Mouse (Mus musculus): ENCODE results near the gene Ibsp. TPM values are rescaled to one million over a fixed set of nuclear protein-coding genes. Genes with fewer than 3 reads are reported as not detected.

Ibsp gene
- polyA plus RNA-seq (2016; fragmentation: Nextera tagmentation; extraction: Ambion mirVana) = not detected in 2 replicates

DNA sequence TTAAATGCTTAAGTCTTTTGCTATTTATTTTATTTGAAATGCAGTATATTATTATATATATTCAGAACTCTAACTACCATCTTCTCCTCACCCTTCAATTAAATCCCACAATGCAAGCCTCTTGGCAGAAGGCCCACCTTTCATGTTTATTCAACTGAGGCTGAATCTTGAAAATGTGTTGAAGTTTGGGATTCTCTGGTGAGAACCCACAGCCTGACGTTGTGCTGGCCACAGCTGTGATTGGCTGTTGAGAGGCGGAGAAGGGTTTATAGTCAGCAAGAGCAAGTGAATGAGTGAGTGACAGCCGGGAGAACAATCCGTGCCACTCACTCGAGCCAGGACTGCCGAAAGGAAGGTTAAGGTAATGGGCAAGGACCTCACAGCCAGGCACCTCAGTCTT lies at the start of gene Ibsp:
Gene Ibsp, plus strand, starts transcription at position 178 of the 400 bp plus-strand sequence.
- no peaks in the 10 kb centered on the region for H3K27me3 ChIP-seq (ENCODE audit: poor library complexity, severe bottlenecking)
- no peak within 1 kb of the TSS for H3K4me3 ChIP-seq
- no peaks in the 10 kb centered on the region for H3K9me3 ChIP-seq
- H3K4me1 ChIP-seq = no peaks in the 10 kb centered on the region
- WGBS = 82% methylated on average over 6 of the region's 6 CpGs
- no peaks in the 10 kb centered on the region for H3K36me3 ChIP-seq (replicated peaks)
- DNase-seq (ENCODE audit: extremely low spot score, low spot score) = no peak
- H3K27ac ChIP-seq = no peak within 1 kb of the TSS

DNA sequence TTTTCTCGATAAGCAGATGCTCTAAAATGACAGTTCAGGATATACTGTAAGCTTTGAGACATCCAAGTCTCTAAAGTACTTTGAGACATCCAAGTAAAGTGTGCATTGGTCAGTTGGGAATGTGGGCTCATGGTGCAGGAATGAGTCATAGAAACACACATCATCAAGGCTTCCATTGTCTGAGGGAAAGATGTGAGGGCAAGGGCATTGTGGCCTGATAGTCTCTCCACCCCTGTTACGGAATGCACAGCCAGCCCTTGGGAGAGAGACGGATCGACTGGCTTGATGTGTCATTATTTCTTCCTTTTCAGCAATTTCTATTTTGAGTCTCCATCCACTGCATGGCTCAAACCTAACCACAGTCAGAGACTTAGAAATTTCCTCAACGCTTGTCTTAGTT lies 47.2 kb upstream of the Ibsp start:
- Histone ChIP-seq H3K4me1 (no peaks in the 10 kb centered on the region), H3K27me3 (ENCODE audit: poor library complexity, severe bottlenecking) (no peaks in the 10 kb centered on the region)
- WGBS = 91% methylated on average over 5 of the region's 5 CpGs

DNA sequence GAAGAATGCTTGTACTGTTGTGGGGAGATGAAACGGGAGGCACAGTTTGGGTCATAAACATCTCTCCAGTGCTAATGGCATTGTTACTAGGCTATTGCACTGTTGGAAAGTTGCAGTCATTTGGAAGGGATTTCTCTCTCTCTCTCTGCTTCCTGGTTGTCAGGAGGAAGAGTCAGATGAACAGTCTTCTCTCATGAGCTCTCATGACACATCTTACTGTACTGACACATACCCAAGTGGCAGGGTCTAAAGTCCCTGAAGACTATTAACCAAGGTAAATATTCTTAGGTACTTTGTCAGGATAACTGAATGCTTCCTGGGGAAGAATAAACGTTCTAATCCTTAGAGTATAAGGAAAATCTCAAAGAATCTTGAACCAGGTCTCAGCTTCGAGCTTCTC lies 42.4 kb upstream of the Ibsp start:
- 74% methylated on average over 3 of the region's 3 CpGs for WGBS
- Histone ChIP-seq H3K4me3 (no peak overlapping the region), H3K27me3 (ENCODE audit: poor library complexity, severe bottlenecking) (no peaks in the 10 kb centered on the region), H3K27ac (no peak overlapping the region), H3K9me3 (no peaks in the 10 kb centered on the region), H3K36me3 (replicated peaks) (no peaks in the 10 kb centered on the region), H3K4me1 (no peaks in the 10 kb centered on the region)
- DNase-seq (ENCODE audit: extremely low spot score, low spot score) = no peak

More for the DNA sequence above, 47.2 kb upstream of the Ibsp start:
- no peak overlapping the region for H3K4me3 ChIP-seq
- H3K9me3 ChIP-seq = no peaks in the 10 kb centered on the region
- no peak overlapping the region for H3K27ac ChIP-seq
- no peaks in the 10 kb centered on the region for H3K36me3 ChIP-seq (replicated peaks)
- no peak for DNase-seq (ENCODE audit: extremely low spot score, low spot score)

DNA sequence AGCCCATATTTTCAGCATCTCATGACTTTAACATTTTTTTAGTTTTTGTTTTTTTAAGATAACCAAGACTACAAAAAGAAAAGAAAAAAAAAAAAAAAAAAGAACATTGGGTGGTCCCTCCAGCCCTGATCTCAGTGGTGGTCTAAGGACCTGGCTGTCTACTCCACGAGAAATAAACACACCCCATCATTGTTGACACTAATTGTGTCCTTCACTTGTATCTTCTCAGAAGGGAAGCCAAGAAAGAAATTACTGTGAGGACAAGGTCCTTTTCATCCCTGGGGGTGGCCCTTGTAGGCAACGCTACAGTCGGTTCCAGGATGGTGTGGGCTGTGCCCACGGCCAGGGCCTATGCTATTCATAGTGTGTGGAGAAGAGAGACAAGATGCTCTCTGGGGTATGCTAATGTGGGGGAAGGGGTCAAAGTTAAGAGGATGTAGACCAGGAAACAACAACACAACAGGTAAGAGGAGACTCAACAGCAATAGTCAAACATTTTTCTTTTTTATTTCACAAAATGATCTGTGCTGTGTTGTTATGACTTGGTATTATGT lies 37.0 kb upstream of the Ibsp start:
- H3K36me3 ChIP-seq (replicated peaks) = no peaks in the 10 kb centered on the region
- no peak overlapping the region for H3K4me3 ChIP-seq
- no peak for DNase-seq (ENCODE audit: extremely low spot score, low spot score)
- H3K4me1 ChIP-seq = no peaks in the 10 kb centered on the region
- H3K27me3 ChIP-seq (ENCODE audit: poor library complexity, severe bottlenecking) = no peaks in the 10 kb centered on the region
- no peak overlapping the region for H3K27ac ChIP-seq
- WGBS = 90% methylated on average over 4 of the region's 4 CpGs
- H3K9me3 ChIP-seq = no peaks in the 10 kb centered on the region

DNA sequence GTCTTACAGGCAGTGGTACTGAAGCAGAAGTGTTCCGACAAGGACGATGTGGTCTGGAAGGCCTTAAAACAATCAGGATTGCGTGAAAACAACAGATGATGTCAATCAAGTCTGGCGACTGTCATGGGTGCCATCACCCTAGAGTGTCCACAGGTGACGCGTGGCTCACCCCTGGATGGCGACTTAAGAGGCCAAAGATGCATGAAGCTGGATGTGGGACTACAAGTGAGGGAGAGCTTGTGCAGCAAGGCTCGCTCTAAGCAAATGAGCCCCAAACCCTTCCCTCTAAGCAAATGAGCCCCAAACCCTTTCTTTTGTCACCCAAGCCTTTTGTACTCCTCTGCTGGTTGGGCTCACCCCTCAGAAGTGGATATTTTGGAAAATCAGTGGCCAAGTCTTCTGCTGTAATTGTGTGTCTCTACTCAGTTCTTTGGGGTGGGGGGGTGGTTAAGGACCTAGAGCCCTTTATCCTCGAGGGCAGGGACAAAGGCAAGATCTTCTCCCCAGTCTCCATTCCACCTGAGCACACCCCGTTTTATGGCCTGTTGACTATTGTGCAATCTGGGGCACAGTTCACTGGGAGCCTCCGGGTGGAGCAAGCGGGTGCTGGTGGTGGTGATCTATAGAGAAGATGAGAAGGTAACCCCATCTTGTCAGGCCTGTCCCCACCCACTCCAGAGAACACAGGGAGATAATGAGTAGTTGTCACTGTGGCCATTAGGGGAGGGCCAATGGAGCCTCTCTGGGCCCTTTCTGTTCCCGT lies 35.8 kb upstream of the Ibsp start:
- Histone ChIP-seq H3K27ac (no peak overlapping the region), H3K27me3 (ENCODE audit: poor library complexity, severe bottlenecking) (no peaks in the 10 kb centered on the region), H3K9me3 (no peaks in the 10 kb centered on the region), H3K36me3 (replicated peaks) (no peaks in the 10 kb centered on the region), H3K4me1 (no peaks in the 10 kb centered on the region), H3K4me3 (no peak overlapping the region)
- 89% methylated on average over 13 of the region's 13 CpGs for WGBS
- no peak for DNase-seq (ENCODE audit: extremely low spot score, low spot score)

DNA sequence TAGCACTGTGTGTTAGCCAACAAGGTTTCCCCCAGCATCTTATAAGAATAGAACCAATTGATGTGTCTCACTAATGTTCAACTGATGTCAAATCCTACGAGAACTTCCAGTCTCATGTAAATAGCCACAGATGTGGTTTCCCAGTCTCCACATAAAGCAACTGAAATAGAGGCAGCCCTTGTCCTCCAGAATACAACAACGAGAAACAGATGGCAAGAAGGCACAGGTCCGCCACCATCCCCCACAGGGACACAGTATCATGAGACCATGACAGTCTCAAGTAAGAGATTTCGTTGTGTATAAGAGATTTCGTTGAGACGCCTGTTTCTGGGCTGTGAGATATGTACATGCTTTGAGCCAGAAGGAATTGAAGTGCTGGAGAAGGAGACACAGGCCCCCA lies 4.8 kb upstream of the Ibsp start:
- DNase-seq (ENCODE audit: extremely low spot score, low spot score) = no peak
- H3K9me3 ChIP-seq = no peaks in the 10 kb centered on the region
- H3K27me3 ChIP-seq (ENCODE audit: poor library complexity, severe bottlenecking) = no peaks in the 10 kb centered on the region
- H3K4me3 ChIP-seq = no peak overlapping the region
- no peaks in the 10 kb centered on the region for H3K36me3 ChIP-seq (replicated peaks)
- 77% methylated on average over 6 of the region's 6 CpGs for WGBS
- no peak overlapping the region for H3K27ac ChIP-seq
- no peaks in the 10 kb centered on the region; the same call in 1 of the 2 replicates for H3K4me1 ChIP-seq

DNA sequence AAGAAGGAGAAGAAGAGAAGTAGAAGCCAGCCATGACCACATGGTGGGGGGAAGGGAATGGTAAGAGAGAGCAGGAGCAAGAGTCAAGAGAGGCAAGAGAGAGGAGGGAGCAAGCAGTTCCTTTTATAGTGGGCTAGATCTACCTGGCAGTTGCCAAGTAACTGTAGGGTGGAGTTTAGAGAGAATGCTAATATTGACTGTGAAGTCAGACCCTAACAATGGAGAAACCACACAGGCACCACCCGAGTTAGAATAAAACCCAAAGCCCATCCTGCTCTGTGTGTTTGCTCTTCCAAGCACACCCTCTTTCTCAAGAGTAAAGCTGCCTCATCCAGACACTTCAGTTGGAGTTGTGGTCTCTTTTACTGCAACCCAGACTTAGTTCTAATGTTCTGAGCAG lies 15.1 kb downstream of the Ibsp start:
- no peaks in the 10 kb centered on the region for H3K36me3 ChIP-seq (replicated peaks)
- no peaks in the 10 kb centered on the region for H3K4me1 ChIP-seq
- H3K9me3 ChIP-seq = no peaks in the 10 kb centered on the region
- DNase-seq (ENCODE audit: extremely low spot score, low spot score) = no peak
- no peak overlapping the region for H3K27ac ChIP-seq
- 75% methylated on average over 1 of the region's 1 CpGs for WGBS
- H3K27me3 ChIP-seq (ENCODE audit: poor library complexity, severe bottlenecking) = no peaks in the 10 kb centered on the region
- H3K4me3 ChIP-seq = no peak overlapping the region

DNA sequence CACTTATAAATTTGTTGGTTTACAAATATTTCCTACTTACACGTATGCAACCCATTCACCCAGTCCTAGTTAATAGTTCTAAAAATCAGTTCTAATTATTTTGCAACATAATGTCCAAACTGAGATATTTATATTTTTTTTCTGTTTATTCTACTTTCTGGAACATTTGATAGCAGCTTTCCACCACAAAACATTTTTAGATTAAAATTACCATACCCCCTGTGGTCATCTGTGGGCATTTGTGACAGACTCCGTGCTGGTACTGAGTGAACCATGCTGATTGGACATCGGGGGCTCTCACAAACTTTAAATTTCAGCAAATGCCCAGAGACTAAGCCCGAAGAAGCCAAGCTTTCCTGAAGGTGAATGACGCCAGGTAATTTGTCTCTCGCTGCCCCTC lies 26.1 kb downstream of the Ibsp start, which contains the start of gene Mepe:
Gene Mepe, plus strand, starts transcription at position 301 of the 400 bp plus-strand sequence.
- Histone ChIP-seq H3K27me3 (ENCODE audit: poor library complexity, severe bottlenecking) (no peaks in the 10 kb centered on the region), H3K36me3 (replicated peaks) (no peaks in the 10 kb centered on the region), H3K9me3 (no peaks in the 10 kb centered on the region), H3K4me1 (no peaks in the 10 kb centered on the region), H3K27ac (no peak within 1 kb of the TSS), H3K4me3 (no peak within 1 kb of the TSS)
- no peak for DNase-seq (ENCODE audit: extremely low spot score, low spot score)
- WGBS = 90% methylated on average over 6 of the region's 6 CpGs

DNA sequence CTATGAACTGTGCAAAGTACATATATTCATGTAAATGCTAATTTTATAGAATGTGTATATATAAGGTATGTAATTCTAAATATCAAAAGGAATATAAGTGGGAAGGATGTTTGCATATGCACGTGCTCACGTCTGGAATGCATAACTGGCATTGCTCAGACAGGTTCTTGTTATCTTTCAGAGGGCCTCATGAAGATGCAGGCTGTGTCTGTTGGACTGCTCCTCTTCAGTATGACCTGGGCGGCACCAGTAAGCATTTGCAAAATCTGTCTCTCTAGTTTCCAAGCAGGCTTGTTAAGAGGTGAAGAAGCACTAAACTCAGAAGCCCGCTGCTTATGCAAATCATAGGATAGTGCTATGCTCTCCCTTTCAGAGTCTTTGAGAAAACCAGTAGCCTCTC lies 27.9 kb downstream of the Ibsp start:
- 84% methylated on average over 4 of the region's 4 CpGs for WGBS

DNA sequence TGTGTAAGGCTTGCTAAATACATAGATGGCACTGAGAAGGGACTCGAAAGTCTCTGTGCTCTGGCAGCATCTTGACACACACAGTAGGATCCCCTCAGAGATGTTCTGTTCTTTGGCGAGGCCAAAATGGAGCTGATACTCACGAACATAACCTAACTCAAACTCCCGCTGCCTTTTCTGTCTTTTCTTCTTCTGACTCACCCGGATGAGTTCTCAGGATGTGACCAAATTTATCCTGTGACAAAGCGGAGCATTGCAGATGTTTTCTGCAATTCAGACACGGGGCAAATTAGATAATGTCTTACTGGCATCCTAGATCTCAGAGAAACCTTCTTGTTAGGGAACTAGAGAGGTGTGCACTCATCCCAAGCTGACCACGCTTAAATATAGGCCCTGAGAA lies 28.4 kb downstream of the Ibsp start:
- no peaks in the 10 kb centered on the region for H3K27me3 ChIP-seq (ENCODE audit: poor library complexity, severe bottlenecking)
- H3K4me3 ChIP-seq = no peak overlapping the region
- H3K9me3 ChIP-seq = no peaks in the 10 kb centered on the region
- no peak for DNase-seq (ENCODE audit: extremely low spot score, low spot score)
- no peak overlapping the region for H3K27ac ChIP-seq
- H3K36me3 ChIP-seq (replicated peaks) = no peaks in the 10 kb centered on the region
- 86% methylated on average over 8 of the region's 8 CpGs for WGBS
- H3K4me1 ChIP-seq = no peaks in the 10 kb centered on the region

More for the DNA sequence above, 27.9 kb downstream of the Ibsp start:
- H3K36me3 ChIP-seq (replicated peaks) = no peaks in the 10 kb centered on the region
- no peaks in the 10 kb centered on the region for H3K4me1 ChIP-seq
- no peaks in the 10 kb centered on the region for H3K27me3 ChIP-seq (ENCODE audit: poor library complexity, severe bottlenecking)
- no peaks in the 10 kb centered on the region for H3K9me3 ChIP-seq
- no peak overlapping the region for H3K4me3 ChIP-seq
- H3K27ac ChIP-seq = no peak overlapping the region
- no peak for DNase-seq (ENCODE audit: extremely low spot score, low spot score)

DNA sequence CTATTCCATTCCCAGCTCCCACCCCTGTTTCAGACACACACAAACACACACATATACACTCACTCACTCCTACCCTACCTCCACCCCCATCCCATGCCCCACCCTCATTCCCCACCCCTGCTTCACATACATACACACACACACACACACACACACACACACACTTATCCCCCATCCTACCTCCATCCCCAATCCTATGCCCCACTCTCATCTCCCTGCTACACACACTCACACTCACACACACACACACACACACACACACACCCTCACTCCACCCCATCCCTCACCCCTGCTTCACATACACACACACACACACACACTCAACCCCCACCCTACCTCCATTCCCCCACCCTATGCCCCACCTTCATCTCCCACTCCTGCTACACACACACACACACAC lies 28.9 kb downstream of the Ibsp start:
- no peak for DNase-seq (ENCODE audit: extremely low spot score, low spot score)
- H3K36me3 ChIP-seq (replicated peaks) = no peaks in the 10 kb centered on the region
- H3K4me3 ChIP-seq = no peak overlapping the region
- no peak overlapping the region for H3K27ac ChIP-seq
- no peaks in the 10 kb centered on the region for H3K4me1 ChIP-seq
- no peaks in the 10 kb centered on the region for H3K27me3 ChIP-seq (ENCODE audit: poor library complexity, severe bottlenecking)
- no peaks in the 10 kb centered on the region for H3K9me3 ChIP-seq

DNA sequence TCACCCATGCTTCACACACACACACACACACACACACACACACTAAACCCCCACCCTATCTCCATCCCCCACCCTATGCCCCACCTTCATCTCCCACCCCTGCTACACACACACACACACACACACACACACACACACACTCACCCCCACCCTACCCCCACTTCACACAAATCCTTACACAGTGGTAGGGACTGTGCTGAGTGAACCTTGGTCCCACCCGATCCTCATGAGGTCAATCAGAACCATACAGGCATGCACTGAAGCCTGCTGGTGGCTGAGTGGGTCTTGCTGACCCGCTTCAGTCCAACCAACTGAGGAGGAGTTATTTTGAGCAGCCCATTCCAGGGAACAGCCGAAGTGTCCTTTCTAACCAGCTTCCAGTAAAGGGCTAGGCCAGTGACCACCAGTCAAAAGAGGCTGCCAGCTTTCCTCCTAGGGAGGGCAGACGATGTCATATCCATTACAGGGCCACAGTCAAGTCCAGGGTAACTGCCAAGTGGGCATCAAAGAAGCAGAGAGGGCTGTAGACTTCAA lies 29.4 kb downstream of the Ibsp start:
- Histone ChIP-seq H3K36me3 (replicated peaks) (no peaks in the 10 kb centered on the region), H3K27me3 (ENCODE audit: poor library complexity, severe bottlenecking) (no peaks in the 10 kb centered on the region), H3K9me3 (no peaks in the 10 kb centered on the region), H3K4me3 (no peak overlapping the region), H3K4me1 (no peaks in the 10 kb centered on the region), H3K27ac (no peak overlapping the region)
- DNase-seq (ENCODE audit: extremely low spot score, low spot score) = no peak
- WGBS = 81% methylated on average over 4 of the region's 4 CpGs

DNA sequence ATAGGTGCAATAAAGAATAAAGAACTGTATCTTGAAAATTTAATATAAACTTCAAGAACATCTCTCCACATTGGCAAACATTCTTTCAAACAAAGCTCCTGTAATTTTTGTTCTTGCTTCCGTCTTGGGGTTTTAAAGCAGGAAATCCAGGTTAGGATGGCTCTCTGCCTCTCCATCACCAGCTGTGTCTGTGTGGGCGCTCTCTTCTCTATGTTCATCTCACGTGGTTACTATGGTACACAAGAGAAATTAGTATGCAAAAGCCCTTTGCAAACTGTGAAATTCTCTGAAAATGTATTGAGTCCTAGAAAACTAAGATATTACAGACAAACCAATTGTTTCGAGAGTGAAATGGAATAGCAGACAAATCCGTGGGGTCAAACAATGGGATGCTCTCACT lies 30.4 kb downstream of the Ibsp start:
- Histone ChIP-seq H3K9me3 (no peaks in the 10 kb centered on the region), H3K4me3 (no peak overlapping the region), H3K36me3 (replicated peaks) (no peaks in the 10 kb centered on the region)

More for the DNA sequence above, 30.4 kb downstream of the Ibsp start:
- no peak for DNase-seq (ENCODE audit: extremely low spot score, low spot score)
- Histone ChIP-seq H3K27ac (no peak overlapping the region), H3K4me1 (no peaks in the 10 kb centered on the region), H3K27me3 (ENCODE audit: poor library complexity, severe bottlenecking) (no peaks in the 10 kb centered on the region)
- WGBS = 86% methylated on average over 5 of the region's 5 CpGs
